Mouse (Mus musculus): ENCODE measurements around the gene Supt20.

DNA sequence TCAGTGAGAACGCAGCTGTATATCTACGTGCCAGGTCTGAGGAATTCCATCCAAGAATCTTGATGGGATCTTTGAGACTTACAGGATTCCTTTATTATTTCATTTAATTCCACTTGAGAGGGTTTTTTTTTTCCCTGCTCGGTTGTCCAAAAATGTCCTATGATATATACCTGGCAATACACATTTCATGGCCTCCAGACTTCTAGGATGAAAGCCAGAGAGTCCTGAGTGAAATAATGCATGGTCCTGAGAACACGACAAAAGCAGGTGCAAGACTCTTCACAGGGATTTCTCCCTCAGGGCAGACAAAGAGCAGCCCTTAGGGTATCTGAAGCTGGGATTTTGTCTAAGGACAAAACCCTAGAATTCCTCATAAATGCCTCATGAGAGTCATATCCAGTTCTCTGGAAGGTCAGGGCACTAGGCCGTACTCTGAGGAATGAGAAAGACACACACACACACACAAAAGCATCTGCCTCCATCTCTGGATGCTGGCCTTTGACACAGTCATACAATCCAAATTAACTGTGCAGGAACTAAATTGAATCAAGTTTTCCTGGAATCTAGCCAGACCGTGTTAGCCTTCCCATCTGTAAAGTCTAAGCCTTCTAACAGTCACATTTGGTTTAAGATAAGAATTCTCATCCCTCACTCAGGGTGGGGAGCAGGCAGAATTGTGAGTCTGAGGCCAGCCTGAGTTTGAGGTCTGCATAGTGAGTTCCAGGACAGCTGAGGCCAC is 34.5 kb upstream of the Supt20 start:
- TF ChIP-seq CTCF (IDR thresholded peaks at IDR 0.05; ENCODE audit: low read depth, low read length) = no peak
- TF ChIP-seq GATA1 (IDR thresholded peaks at IDR 0.05; ENCODE audit: borderline replicate concordance, low read length) = no peak
